Mouse (Mus musculus) kidney, adult 9 months (tissue): ENCODE measurements around the gene Skp1a.
"Not testable (repeated sequence)": the region's sequence is repeated elsewhere in the genome, so short reads cannot be mapped to it uniquely, and the experiment has no call there.

Experiments used
- DNase-seq: peaks from one replicate; pipeline ENCODE4 v3.0.0; 2022

The Skp1a gene

DNA sequence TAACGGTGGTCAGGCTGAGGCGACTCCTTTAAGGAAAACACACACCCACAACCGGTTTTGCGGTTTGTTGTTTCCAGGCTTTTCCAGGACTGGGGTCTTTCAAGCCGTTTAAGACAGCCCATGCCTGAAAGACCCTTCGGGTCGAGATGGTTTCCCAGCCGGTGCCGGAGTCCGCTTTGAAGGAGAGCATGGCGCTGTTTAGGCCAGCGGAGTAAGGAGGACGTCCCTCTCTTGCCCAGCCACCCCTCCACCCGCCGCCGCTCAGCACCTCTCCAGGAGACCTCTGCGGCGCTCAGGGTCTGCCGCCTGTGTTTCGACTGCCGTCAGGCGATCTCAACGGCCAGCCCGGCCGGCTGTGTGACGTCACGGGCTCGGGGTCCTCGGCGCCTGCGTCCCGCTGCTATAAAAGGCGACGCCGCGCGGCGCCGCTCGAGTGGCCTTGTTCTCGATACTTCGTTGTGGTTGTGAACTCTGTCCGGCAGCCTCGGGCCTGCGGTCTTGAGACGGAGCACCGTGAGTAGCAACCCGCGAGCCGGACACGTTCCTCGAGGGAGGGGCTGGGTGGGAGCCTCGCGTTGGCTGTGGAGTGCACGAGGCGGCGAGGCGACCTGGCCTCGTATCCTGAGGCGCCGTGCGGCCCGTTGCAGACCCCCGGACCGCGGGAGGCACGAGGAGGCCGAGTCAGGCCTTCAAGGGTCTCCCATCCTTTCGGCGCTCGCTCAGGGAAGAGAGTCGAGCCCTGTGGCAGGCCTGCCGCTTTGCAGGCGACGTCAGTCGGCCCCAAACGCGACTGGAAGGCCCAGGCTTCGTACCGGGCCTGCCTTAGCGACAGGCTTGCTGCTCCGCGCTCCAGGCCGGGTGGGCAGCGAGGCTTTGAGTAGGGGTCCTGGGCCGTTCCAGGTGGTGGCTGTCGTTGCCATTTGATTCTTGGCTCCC is at the start of gene Skp1a:
Gene Skp1a (plus strand): TSS at position 390 of the 936 bp plus-strand sequence.
- DNase-seq = peak; percentile 92

DNA sequence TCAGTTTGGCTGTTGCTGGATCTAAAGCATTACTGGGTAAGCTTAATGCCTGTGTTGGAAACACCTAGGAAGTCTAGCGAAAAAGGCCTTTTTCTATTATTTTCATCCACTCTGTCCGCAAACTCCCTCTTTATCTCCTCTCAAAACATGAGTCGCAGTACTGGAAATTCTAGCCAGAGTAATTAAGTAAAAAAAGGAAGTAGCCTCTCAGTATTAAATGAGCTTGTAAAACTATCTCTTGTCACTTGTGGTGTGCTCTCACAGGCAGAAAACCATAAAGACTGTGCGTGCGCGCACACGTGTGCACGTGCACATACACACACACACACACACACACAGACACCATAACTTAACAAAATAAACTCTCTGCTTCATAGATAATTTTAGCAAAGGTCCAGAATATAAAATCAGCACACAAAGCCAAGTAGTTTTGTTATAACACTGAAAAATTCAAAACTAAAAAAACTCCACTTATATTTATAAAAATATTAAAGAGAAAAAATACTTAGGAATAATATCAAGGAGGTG is 35.2 kb upstream of the Skp1a start:
- not testable (repeated sequence) for DNase-seq

DNA sequence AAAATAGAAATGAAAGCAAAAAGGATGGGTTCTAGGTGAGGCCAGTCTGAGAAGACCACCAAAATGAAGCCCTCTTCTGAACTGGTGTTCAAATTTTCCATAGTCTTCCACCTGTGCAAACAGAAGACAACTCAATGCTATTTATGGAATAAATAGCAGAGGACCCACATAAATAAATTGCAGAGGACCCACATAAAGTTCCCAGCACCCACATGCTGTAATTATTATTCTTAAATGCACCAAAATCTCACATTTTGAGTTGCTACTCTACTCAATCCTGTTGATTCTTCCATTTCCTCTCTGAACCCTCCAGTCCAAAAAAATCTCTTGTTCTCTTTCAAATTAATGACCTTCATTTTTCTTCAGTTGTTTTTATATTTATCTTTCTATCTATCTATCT is 17.9 kb upstream of the Skp1a start, which contains the start of gene Olfr1371:
Gene Olfr1371 (minus strand): TSS at position 101 of the 400 bp plus-strand sequence.
- no peak for DNase-seq

DNA sequence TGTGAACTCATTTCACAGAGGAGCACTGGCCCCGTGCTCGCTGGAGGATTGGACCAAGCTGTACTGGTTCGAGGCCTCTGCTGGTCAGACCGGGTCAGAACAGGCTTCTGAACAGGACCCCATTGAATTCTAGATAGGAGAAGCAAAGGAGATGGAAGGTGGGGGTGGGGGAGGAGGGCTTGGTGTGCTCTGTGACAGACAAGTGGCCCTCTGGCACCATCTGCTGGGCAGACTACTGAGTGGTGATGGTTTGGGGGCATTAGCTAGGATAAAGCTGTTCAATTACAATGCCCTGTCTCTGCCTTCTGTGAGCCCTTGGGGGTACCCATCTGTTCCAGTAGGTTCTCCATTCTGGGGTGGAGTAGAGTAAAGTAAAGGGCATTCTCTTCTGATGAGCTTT is 11.5 kb upstream of the Skp1a start:
- peak; percentile 72 for DNase-seq

DNA sequence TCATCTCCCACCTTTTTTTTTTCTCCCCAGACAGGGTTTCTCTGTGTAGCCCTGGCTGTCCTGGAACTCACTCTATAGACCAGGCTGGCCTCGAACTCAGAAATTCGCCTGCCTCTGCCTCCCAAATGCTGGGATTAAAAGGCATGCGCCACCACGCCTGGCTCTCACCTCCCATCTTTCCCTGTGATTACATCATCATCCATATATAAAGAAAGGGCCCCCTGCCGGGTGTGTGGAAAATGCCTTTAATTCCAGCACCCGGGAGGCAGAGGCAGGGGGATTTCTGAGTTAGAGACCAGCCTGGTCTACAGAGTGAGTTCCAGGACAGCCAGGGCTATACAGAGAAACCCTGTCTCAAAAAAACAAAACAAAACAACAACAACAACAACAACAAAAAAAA is 9.9 kb upstream of the Skp1a start:
- DNase-seq = not testable (repeated sequence)

DNA sequence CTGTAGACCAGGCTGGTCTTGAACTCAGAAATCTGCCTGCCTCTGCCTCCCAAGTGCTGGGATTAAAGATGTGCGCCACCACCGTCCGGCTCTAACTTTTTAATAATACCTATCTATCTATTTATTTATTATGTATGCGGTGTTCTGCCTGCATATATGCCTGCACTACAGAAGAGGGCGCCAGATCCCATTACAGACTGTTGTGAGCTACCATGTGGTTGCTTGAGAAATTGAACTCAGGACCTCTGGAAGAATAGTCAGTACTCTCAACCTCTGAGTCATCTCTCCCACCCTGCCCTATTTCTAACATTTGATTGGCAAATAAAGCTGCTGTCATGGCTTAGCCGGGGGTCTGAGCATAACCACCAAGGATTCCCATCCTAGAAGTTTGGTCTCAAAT is 8.9 kb upstream of the Skp1a start:
- no peak for DNase-seq

DNA sequence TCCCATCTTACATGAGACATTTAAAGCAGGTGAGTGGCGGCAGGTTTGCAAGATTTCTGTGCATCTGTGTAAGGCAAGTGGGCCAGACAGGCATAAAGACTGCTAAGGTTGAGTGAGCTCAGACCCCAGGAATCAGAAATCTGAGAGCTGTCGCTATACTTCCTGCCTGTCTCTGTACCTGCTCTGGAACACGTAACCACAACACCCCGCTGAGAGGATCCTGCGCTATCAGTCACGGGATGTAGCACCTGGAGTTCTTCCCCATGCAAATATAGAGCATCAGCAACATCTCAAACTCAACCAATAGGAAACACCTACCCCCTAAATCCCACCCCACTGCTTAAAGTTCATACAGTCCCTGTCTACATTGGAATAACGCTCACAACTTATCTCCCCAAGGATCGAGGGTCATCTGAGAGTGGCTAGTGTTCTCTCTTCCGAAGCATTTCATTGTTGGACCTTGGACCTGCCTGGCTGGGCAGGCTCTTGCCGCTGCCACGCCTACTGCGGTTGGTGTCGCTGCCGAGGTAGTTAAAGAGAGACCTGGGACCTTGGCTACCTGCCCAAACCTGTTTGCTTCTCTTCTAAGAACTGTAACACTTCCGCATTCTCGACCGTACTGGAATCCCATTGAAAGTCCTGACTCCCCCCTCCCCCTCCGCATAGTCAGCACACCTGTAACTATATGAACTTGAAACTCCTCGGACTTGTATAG is 7.7 kb upstream of the Skp1a start:
- peak; percentile 98 for DNase-seq

DNA sequence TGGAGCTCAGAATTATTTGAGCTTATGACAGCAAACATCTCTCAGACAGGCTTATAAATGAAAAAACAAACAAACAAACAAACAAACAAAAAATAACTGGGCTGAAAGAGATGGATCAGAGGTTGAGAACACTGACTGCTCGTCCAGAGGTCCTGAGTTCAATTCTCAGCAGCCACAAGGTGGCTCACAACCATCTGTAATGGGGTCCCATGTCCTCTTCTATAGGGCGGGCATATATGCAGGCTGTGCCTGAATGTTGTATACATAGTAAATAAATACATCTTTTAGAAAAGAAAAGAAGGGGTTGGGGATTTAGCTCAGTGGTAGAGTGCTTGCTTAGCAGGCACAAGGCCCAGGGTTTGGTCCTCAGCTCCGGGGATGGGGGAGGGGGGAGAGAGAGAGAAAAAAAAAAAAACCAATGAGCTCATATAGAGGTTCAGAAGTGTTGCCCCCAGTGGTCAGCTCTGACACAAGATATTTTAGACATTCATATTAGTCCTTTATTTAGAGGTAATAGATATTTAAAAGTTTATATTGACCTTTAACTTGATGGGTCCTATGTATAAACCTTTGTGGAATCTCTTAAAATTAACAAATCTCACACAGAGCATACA is 5.7 kb upstream of the Skp1a start:
- no peak for DNase-seq

DNA sequence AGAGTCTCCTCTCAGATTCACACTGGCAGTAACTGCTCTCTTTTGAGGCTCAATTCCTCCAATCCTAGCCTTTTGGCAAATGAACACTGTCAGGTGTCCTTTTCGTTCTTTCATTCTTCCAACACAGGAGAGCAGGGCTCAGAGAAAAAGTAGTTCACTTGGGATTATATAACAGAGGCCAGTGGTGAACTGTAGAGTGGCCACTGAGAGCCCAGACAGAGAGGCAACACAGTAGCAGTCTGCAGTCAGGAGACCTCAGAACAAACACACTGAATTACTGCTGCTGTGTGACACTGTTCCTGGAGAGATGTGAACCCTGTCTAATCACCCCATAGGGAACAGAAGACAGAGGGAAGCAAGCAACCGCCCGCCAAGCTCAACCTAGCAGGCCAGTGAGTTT is 4.7 kb upstream of the Skp1a start:
- DNase-seq = peak; percentile 64

DNA sequence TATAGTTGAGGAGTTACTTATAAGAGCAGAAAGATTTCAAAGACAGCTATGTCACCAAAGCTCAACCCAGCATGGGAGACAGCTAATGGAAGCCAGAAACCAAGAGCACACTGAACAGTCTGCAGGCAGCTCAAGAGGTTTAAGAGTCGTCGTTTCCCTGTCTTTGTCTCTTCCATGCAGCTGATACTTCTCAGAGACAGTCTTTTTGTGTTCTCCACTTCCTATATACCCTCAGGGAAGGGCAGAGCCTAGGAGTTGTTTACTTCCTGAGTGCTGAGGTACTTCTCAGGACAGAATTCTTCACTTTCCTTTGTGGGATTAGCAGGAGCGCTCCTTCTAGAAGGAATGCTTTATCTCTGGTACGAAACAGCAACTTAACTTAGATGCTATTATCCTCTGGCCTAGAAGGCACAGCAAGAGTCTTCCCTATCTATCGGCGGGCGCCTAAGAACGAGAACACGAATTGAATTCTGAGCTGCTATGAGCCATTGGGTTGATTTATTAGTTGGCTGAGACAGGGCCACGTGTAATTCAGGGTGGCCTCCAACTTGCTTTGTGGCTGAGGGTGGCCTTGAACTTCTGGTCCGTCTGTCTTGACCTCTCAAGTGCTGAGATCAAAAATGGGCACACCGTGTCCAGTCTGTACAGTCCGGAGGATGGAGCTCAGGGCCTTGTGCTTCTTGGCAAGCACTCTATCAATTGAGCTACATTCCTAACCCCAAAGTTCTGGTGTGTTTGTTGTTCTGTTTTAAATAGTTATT is 4.1 kb upstream of the Skp1a start:
- no peak for DNase-seq

DNA sequence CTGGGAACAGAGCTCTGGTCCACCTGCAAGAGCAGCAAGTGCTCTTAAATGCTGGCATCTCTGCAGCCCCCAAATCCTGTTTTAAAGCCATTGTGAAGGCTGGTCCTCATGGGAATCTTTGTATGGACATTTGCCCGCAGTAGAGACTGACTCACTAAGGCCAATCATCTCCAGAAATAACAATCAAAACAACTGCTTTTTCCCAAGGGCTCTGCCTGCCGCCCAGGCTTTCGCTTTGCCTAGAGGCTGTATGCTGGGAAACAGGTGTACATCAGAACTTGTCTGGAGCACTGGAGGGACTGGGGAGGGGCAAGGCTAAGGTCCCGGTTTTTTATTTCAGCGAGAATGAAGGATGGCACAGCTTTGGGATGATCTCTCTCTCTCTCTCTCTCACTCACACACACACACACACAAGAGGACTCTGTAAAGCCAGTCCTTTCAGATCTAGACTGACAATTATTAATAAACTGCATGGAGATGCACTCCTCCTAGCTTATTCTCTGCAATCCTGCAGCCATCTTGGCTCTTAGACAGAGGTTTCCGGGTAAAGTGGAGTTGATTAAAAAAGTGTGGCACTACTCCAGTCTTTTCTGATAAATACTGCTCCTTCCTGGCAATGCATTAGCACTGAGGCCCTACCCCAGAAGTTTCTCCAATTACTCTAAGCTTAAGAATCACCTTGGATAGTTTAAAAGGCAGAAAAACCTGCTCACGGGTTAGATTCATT is 2.9 kb upstream of the Skp1a start:
- DNase-seq = no peak

DNA sequence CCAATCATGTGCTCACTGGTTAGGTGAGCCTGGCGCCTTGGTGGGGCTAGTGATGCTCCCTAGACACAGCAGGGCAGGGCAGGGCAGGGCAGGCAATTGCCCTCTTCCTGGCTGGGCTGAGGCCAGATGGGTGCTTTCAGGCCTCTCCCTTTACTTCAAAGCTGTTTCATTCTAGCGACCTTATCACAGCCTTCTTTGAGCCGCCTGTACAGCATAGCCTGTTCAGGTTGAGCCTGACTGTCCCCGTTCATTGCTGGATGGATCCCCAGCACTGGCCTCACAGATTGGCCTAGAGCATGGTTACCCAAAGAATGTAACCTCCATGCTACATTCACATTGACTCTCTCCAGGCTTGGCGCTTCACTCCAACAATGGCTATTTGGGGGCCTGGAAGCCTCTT is 1.1 kb upstream of the Skp1a start:
- DNase-seq = no peak

DNA sequence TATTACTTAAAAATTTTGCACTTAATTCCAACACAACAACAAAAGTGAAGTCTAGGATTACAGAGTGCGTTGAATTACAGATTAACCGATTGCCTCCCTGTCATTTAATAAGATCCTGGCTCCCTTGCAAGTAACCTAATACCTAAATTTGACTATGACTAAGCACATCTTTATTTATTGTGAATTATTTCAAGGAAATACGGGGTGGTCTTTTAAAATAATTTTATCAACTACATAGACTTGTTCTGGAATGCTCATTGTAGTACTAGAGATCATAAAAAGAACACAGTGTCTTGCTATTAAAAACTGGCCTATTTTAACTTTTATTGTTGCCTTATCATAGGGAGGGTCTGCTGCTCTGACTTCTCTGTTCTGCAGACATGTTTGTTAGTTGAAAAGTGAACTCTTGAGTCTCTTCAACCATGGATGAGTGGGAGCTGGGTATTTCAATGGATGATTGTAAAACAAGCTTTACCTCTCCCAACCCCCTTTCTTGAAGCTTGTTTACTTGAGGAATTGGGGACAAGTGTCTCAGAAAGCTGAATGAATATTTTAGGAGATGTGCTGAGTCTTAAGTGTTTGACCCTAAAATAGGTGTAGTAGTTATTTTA is 1.4 kb downstream of the Skp1a start:
- no peak for DNase-seq

DNA sequence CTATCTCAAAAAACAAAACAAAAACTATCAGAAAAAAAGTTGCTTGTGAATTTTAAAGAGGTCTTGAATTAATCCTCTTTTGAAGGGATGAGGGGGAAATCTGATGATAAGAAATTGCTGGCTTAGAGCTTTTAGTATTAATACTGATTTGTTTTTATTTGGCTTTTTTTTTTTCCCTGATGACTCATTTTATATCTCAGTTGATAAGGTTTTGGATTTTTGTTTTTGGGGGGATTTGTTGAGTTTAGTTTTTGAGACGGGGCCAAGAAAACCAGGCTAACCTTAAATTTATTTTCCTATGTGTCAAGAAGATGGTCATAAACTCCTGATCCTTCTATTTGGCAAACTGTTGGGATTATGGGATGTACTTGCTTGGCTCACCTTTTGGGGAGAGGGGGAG is 2.1 kb downstream of the Skp1a start:
- no peak for DNase-seq

DNA sequence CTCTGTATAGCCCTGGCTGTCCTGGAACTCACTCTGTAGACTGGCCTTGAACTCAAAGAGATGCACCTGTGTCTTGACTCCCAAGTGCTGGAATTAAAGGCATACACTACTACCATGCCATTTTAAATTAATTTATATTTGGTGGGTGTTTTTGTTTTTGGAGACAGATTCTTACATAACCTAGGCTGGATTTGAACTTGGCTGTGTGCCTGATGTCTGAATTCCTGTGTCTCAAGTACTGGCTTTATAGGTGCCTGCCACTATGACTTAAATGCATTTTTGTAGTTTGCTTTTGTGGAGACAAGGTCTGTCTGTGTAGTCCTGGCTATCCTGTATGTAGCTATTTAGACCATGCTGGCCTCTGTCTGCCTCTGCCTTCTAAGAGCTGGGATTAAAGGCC is 2.7 kb downstream of the Skp1a start:
- peak; percentile 61 for DNase-seq

DNA sequence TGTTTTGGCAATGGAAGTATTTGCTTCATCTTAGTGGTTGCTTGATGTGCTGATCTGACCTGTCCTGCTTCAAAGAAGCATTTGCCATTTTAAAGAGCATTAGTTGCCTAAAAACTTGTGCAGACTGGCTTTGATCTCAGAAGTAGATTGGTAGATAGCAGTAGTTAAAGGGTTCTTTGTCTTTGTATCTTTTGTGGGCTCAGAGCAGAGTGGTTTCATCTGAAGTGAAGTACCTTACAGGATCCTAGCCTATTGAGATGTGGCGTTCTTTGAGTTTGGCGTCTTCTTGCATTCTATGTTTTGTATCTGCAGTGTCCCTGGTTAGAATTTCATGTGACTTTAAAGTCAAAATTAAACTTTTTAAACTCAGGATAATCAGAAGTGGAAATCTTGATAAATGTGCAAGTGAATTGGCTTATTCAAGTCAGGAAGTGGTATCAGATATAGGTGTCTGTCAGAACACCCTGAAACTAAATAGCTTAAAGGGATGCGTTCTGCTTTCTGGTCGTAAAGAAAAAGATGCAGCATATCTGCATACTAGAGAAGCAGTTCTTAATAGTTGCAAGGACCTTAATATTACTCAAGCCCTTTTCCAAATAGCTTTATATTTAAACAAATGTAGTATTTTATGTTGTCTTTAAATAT is 9.2 kb downstream of the Skp1a start:
- no peak for DNase-seq

DNA sequence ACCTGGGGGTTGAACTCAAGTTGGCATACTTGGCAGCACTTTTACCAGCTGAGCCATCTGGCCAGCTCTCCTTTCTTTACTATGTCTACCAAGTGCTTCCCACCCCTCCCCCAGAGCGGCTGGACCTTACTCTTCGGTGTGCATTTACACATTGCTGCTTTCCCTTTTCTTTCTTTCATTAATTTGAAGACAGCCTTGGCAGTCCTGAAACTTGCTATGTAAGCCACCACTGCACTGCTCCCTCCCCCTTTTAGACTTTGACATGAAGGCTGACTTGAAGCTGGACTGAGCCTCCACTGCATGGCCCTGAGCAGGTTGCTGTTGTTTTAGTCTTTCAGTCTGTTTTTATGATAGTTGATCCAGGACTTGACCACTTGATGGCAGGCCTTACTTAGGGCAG is 17.7 kb downstream of the Skp1a start:
- DNase-seq = peak; percentile 82

DNA sequence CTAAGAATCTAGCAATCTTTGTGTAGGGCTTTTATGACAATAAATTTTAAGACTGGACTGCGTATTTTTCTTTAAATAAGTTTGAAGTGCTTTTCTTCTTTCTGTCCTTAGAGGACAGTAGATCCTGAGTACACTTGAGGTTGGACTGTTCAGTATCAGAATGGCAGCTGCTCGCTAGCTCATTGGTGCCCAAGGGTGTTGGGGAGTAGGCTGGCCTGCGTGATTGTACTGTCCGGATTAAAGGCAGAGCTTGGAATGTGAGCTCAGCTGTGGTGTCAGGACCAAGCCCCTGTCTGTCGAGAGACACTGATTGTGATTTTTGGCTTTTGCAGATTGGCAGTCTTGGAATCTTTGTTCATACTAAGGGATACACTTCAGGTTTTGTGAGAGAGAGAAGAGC is 20.0 kb downstream of the Skp1a start:
- no peak for DNase-seq

DNA sequence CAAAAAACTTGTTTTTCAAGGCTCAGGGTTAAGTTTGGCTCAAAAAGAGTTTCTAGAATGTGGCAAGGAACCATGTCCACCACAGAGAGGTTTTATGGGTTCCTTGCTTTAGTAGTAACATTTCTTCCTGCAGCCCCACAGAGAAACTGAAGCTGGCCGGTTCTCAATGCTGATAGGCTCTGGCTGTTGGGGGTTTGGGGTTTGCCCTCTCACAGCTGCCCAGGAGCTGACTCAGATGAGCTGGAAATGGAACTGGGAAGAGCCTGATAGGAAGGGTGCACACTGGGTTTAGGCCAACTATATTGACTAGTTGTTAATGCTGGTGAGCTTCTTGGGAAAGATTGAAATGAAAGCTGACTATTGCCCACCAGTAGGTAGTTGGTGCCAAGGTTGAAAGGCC is 20.9 kb downstream of the Skp1a start:
- no peak for DNase-seq

DNA sequence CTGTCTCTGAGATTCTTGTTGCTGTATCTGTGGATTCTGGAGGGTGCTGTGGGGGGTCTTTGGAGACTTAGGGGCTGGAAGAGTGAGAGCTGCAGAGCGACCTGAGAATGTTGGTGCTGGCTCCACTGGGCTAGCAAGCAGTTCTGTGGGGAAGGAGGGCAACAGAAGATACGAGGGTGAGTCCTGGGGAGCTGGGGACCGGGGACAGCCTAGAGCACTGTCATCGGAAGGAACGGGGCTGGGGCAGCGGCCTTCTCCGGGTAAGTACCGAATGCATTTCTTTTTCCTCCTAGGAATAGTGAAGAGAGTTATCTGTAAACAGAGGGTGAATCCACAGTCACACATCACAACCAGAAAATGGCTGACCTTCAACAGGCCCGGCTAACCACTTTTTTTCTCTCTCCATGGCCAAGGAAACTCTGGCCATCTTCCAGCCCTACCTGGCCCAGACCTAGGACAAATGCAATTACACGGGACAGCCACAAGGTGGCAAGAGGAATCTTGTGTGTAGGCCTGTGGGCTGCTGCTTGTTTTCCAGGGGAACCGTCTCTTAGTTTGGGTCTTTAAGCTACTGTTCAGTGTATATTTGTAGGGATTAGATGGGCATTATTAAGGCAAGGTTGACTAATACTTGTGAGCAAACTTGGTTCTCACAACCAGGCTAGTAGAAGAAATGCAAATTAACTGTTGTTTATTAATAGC is 22.0 kb downstream of the Skp1a start:
- peak; percentile 91 for DNase-seq
